Mouse (Mus musculus) kidney, adult 2 months (tissue): ENCODE data around the gene Tmem30b.

Experiments used
- CTCF ChIP-seq: fragments of 200-500 bp; conservative IDR thresholded peaks from 2 replicates; pipeline ENCODE4 v1.5.1; 2011; ENCODE audit warnings: low read depth, mild to moderate bottlenecking, control low read depth, low read length, moderate library complexity, mixed read lengths; ENCODE audit not compliant: insufficient read depth, insufficient read length
- POLR2A ChIP-seq: fragments of 200-500 bp; IDR thresholded peaks from one replicate; pipeline ENCODE4 v1.6.1; 2011; ENCODE audit warnings: low read depth, low read length, control low read depth

- TF ChIP-seq POLR2A (no peak), CTCF (no peak)
Observed at GRCm38 (mm10) chr12:73544736-73545671, 1.2 kb downstream of the Tmem30b start.
